Mouse (Mus musculus): Measurements from ENCODE around the gene Sema3c. TPM values are rescaled to one million over a fixed set of nuclear protein-coding genes. Genes with fewer than 3 reads are reported as not detected.

Sema3c gene
- total and polyA plus RNA-seq, 2 experiments: 0.28 to 0.55 TPM

GRCm38 (mm10) chr5:17766006-17766677 lies 192.1 kb downstream of the Sema3c start:
- no peak overlapping the region for H3K27ac ChIP-seq (replicated peaks; ENCODE audit: insufficient read depth, low read depth, low read length)
- no peak overlapping the region for H3K9ac ChIP-seq (ENCODE audit: low read depth, low read length)
- 59% methylated on average over 4 of the region's 4 CpGs for WGBS
- no peaks in the 10 kb centered on the region for H3K27me3 ChIP-seq (ENCODE audit: control insufficient read depth, insufficient read depth, low read length)
- no peak overlapping the region for H3K4me3 ChIP-seq (ENCODE audit: insufficient read depth, low read depth, low read length)
- H3K79me2 ChIP-seq (ENCODE audit: control insufficient read depth, insufficient read depth, low read length): no peaks in the 10 kb centered on the region
- H3K36me3 ChIP-seq (ENCODE audit: control insufficient read depth, insufficient read depth, low read length): no peaks in the 10 kb centered on the region
- peak; percentile 45 for DNase-seq (ENCODE audit: extremely low read depth, low read depth, low spot score)
- TF ChIP-seq POLR2A (IDR thresholded peaks at IDR 0.05; ENCODE audit: extremely low read depth, insufficient read depth, low read length) (no peak), CTCF (IDR thresholded peaks at IDR 0.05; ENCODE audit: low read depth, low read length) (0 out of 2 replicates have a peak, but pooled peaks have one; percentile 14)
- no peaks in the 10 kb centered on the region for H3K4me1 ChIP-seq (ENCODE audit: control insufficient read depth, insufficient read depth, low read length)

GRCm38 (mm10) chr5:17770328-17770727 lies 196.2 kb downstream of the Sema3c start:
- TF ChIP-seq CTCF (IDR thresholded peaks at IDR 0.05; ENCODE audit: low read depth, low read length): no peak
- no peak for TF ChIP-seq POLR2A (IDR thresholded peaks at IDR 0.05; ENCODE audit: extremely low read depth, insufficient read depth, low read length)
- WGBS: 66% methylated on average over 2 of the region's 2 CpGs
- Histone ChIP-seq H3K9ac (ENCODE audit: low read depth, low read length) (no peak overlapping the region), H3K27me3 (ENCODE audit: control insufficient read depth, insufficient read depth, low read length) (no peaks in the 10 kb centered on the region), H3K4me1 (ENCODE audit: control insufficient read depth, insufficient read depth, low read length) (no peaks in the 10 kb centered on the region), H3K36me3 (ENCODE audit: control insufficient read depth, insufficient read depth, low read length) (no peaks in the 10 kb centered on the region), H3K27ac (replicated peaks; ENCODE audit: insufficient read depth, low read depth, low read length) (no peak overlapping the region), H3K4me3 (ENCODE audit: insufficient read depth, low read depth, low read length) (no peak overlapping the region), H3K79me2 (ENCODE audit: control insufficient read depth, insufficient read depth, low read length) (no peaks in the 10 kb centered on the region)
- no peak for DNase-seq (ENCODE audit: extremely low read depth, low read depth, low spot score)

- no peak overlapping the region for H3K27ac ChIP-seq (replicated peaks; ENCODE audit: insufficient read depth, low read depth, low read length)
- no peaks in the 10 kb centered on the region; the same call in 1 of the 2 replicates for H3K36me3 ChIP-seq (ENCODE audit: control insufficient read depth, insufficient read depth, low read length)
- H3K4me1 ChIP-seq (ENCODE audit: control insufficient read depth, insufficient read depth, low read length): no peaks in the 10 kb centered on the region
- 86% methylated on average over 6 of the region's 6 CpGs for WGBS
- TF ChIP-seq CTCF (IDR thresholded peaks at IDR 0.05; ENCODE audit: low read depth, low read length): no peak
- H3K9ac ChIP-seq (ENCODE audit: low read depth, low read length): no peak overlapping the region
- H3K79me2 ChIP-seq (ENCODE audit: control insufficient read depth, insufficient read depth, low read length): no peaks in the 10 kb centered on the region
- no peak overlapping the region for H3K4me3 ChIP-seq (ENCODE audit: insufficient read depth, low read depth, low read length)
- DNase-seq (ENCODE audit: extremely low read depth, low read depth, low spot score): peak; percentile 69
- H3K27me3 ChIP-seq (ENCODE audit: control insufficient read depth, insufficient read depth, low read length): no peaks in the 10 kb centered on the region
Measured at GRCm38 (mm10) chr5:17776571-17776970, 202.5 kb downstream of the Sema3c start.

Other genes with a start within 250 kb of the Sema3c start
- not detected in 2 replicates for gene Speer4f2, start 201.1 kb upstream of the Sema3c start, total RNA-seq (2014; rRNA removed)
- not detected in 2 replicates for gene Speer4f2, start 201.1 kb upstream of the Sema3c start, polyA plus RNA-seq (2012; rRNA removed)
- gene Speer4f1, start 98.2 kb upstream of the Sema3c start, total RNA-seq (2014; rRNA removed): not detected in 2 replicates
- not detected in 2 replicates for gene Speer4f1, start 98.2 kb upstream of the Sema3c start, polyA plus RNA-seq (2012; rRNA removed)